17 mouse cellular contexts compared by ENCODE assay signal in genomic region chr12:41773961-41774360, GRCm38 (mm10).
"Had no signal": no experiment of that assay in that cellular context is flagged by ENCODE, and none has a peak within 500 bp of the region (broad histone marks: within the 10 kb centered on the region; RNA-seq: fewer than 3 reads in every experiment).

No protein-coding gene starts in this region.

- ATAC-seq: liver, postnatal 0 days; midbrain, embryonic 13.5 days; midbrain, embryonic 15.5 days had no signal

- H3K4me2 ChIP-seq: liver, embryonic 15.5 days; lung, embryonic 15.5 days; midbrain, embryonic 11.5 days; midbrain, embryonic 13.5 days; midbrain, embryonic 15.5 days; neural tube, embryonic 12.5 days; stomach, embryonic 15.5 days had no signal

- H3K9me3 ChIP-seq: liver, embryonic 15.5 days; lung, embryonic 15.5 days; megakaryocyte, embryonic 14.5 days; midbrain, embryonic 13.5 days; midbrain, embryonic 15.5 days; neural tube, embryonic 12.5 days; stomach, embryonic 15.5 days had no signal

- H3K9ac ChIP-seq: liver, embryonic 15.5 days; liver, postnatal 0 days; lung, embryonic 15.5 days; midbrain, embryonic 13.5 days; midbrain, embryonic 15.5 days; neural tube, embryonic 12.5 days; stomach, embryonic 15.5 days had no signal

- H3K36me3 ChIP-seq: liver, embryonic 15.5 days; lung, embryonic 15.5 days; midbrain, embryonic 13.5 days; midbrain, embryonic 15.5 days; neural tube, embryonic 12.5 days; stomach, embryonic 15.5 days had no signal

- H3K27me3 ChIP-seq: liver, embryonic 15.5 days; lung, embryonic 15.5 days; megakaryocyte, embryonic 14.5 days; midbrain, embryonic 13.5 days; midbrain, embryonic 15.5 days; neural tube, embryonic 12.5 days; stomach, embryonic 15.5 days had no signal

- H3K27ac ChIP-seq: liver, embryonic 15.5 days; lung, embryonic 15.5 days; macrophage; midbrain, embryonic 13.5 days; midbrain, embryonic 15.5 days; neural tube, embryonic 12.5 days; stomach, embryonic 15.5 days; stomach, postnatal 0 days had no signal

- H3K4me3 ChIP-seq: liver, embryonic 15.5 days; lung, embryonic 15.5 days; megakaryocyte, embryonic 14.5 days; midbrain, embryonic 13.5 days; midbrain, embryonic 15.5 days; neural tube, embryonic 12.5 days; stomach, embryonic 15.5 days had no signal

- H3K4me1 ChIP-seq: liver, embryonic 15.5 days; lung, embryonic 15.5 days; megakaryocyte, embryonic 14.5 days; midbrain, embryonic 13.5 days; midbrain, embryonic 15.5 days; neural tube, embryonic 12.5 days; stomach, embryonic 15.5 days had no signal

- DNase-seq: liver, postnatal 0 days; lung, adult 2 months; lung, postnatal 10 days; right cerebral cortex, postnatal 14 days; thymus, adult 2 months; thymus, postnatal 25 days; thymus, postnatal 4 days had no signal
